Mouse (Mus musculus) cerebellum, postnatal 36 days (tissue): ENCODE measurements around the gene Olfr152.

Source experiments
- DNase-seq, 2 experiments: peaks; one replicate each; pipeline ENCODE4 v3.0.0; 2021 to 2022; ENCODE audit warnings: mixed read lengths in 2 of 2

Gene Olfr152

GRCm38 (mm10) chr2:87779183-87779582, at the start of gene Olfr152:
TSS of gene Olfr152 (plus strand) at chr2:87779483.
- DNase-seq: no peak

DNA sequence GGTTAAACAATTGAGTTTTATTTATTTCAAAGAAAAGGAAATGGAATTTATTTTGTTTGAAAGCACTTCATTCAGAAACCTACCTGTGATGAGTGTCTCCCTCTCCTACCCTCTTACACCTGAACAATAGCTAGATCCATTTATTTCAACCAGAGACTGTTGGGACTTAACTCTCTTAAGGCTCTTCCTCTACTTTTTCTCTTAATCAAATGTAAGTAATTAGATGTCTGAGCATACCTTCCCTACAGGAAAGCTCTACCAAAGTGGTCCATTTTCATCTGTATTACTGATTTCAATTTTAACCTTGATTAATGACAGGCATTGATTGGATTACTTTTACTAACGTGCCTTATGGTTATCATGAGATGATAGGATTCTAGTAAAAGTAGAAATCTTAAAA, 39.4 kb upstream of the Olfr152 start, which contains the start of gene Olfr1138:
Gene Olfr1138, minus strand, starts transcription at position 101 of the 400 bp plus-strand sequence.
- no peak for DNase-seq

DNA sequence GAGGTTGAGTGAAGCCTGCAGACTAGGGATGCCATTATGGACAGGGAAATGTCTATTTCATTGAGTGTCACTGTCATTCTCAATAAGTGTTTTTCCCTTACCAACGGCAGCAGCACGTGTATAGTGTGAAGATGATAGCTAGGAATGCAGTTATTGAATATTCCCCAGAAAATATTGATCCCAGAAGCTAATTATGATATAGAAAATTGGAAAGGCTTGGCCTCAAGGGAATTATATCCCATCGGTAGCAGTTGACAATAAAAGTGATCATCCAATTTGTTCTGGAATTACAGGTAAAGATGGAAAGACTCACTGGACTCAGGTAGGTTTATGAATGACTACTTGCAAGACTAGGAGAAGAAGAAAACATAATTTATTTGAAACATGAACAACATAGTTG, 35.8 kb upstream of the Olfr152 start, which contains the start of gene Olfr1140:
Gene Olfr1140, plus strand, starts transcription at position 301 of the 400 bp plus-strand sequence.
- DNase-seq: no peak

- no peak for DNase-seq
These were observed 25.4 kb upstream of the Olfr152 start, which contains the start of gene Olfr1141 for GRCm38 (mm10) chr2:87753891-87754290. TSS of gene Olfr1141 (minus strand) at chr2:87753991.

DNA sequence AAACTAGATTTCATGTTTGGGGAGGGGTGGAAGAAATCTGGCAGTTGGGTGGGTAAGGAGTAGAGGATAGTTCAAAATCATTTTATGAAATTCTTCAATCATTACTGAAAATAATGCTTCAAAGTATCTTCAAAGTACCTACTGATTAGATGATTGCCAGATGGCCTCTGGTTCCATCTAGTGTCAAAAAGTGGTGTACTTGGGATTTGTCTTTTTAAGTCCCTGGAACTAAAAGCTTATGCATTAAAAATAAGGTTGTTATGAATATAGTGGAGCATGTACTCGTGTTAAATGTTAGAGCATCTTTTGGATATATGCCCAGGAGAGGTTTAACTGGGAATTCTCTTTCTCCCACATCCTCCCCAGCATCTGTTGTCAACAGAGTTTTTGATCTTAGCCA, 3.1 kb upstream of the Olfr152 start:
- no peak for DNase-seq

DNA sequence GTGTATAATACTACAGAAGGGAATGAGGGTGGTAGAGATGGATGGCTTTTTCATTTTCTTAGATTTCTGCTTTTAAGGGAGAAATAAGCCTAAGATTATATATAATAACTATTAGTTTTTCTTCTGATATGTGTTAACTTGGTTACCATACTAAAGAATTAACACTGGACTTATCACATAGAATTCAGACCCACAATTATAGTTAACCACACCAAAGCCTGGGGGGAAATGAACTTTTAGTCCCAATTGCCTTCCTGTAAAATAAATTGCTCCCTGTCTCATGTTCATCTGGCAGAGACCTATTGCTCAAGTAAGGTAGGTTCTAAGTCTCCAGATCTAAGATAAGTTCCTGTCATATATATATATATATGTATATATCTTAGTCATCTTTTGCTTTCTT, 21.0 kb downstream of the Olfr152 start, which contains the start of gene Olfr1143:
Gene Olfr1143, plus strand, starts transcription at position 301 of the 400 bp plus-strand sequence.
- no peak for DNase-seq

GRCm38 (mm10) chr2:87809522-87809921, 30.2 kb downstream of the Olfr152 start, which contains the start of gene Olfr1145:
TSS of gene Olfr1145 (plus strand) at chr2:87809822.
- no peak for DNase-seq

DNA sequence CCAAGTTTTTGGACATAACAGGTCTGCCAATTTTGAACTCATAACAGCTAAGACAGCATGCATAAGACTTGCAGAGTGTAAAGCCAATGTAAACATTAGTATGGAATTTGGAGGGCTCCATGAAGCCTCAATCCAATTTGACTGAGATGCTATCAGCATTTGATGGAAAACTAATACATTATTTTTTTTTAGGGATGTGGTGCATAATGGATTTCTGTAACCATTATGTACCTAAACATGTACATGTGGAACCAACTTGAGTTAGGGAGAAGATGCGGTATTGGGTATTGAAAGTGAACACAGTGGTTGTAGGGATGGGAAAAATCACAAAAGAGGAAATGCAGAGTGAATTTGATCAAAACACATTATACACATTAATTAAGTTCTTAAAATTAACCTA, 51.0 kb downstream of the Olfr152 start, which contains the start of gene Olfr1148:
Gene Olfr1148, plus strand, starts transcription at position 301 of the 400 bp plus-strand sequence.
- DNase-seq: no peak
